Mouse (Mus musculus) G1E (cell line): ENCODE results near the gene Hipk2. TPM values are rescaled to one million over a fixed set of nuclear protein-coding genes. Genes with fewer than 3 reads are reported as not detected.

Experiments used
- ATAC-seq: 2 replicates; pipeline ENCODE4 v1.8.0; 2016; ENCODE audit warnings: mild to moderate bottlenecking; ENCODE audit not compliant: insufficient number of reproducible peaks, poor library complexity, low FRiP score, severe bottlenecking; ENCODE audit errors: extremely low read depth
- DNase-seq: peaks from one replicate; pipeline ENCODE4 v3.0.0; 2012; ENCODE audit warnings: low spot score
- H3K27me3 ChIP-seq: 2 replicates; pipeline ENCODE4 v1.6.1; 2012; ENCODE audit warnings: mild to moderate bottlenecking, low read length, inconsistent platforms; ENCODE audit not compliant: insufficient read depth
- H3K36me3 ChIP-seq: replicated peaks from 2 replicates; pipeline ENCODE3; 2012; ENCODE audit warnings: mild to moderate bottlenecking, inconsistent platforms
- H3K4me1 ChIP-seq: 2 replicates; pipeline ENCODE4 v1.6.1; 2012; ENCODE audit warnings: low read depth, low read length, inconsistent platforms, mixed read lengths; ENCODE audit not compliant: insufficient read depth
- H3K4me3 ChIP-seq: 2 replicates; pipeline ENCODE4 v1.5.1; 2012; ENCODE audit warnings: low read depth, mild to moderate bottlenecking, inconsistent platforms, low read length, moderate library complexity, mixed read lengths
- H3K9me3 ChIP-seq: replicated peaks from 2 replicates; pipeline ENCODE4 v1.6.1; 2012; ENCODE audit warnings: inconsistent platforms
- CTCF ChIP-seq: IDR thresholded peaks from 2 replicates; pipeline ENCODE4 v1.5.1; 2012; ENCODE audit warnings: low read depth, low read length, inconsistent platforms, mixed read lengths
- GATA1 ChIP-seq: IDR thresholded peaks from 2 replicates; pipeline ENCODE4 v1.6.1; 2012; ENCODE audit warnings: borderline replicate concordance, low read length, inconsistent platforms, mixed read lengths
- GATA2 ChIP-seq: IDR thresholded peaks from 2 replicates; pipeline ENCODE4 v1.6.1; 2012; ENCODE audit warnings: low read depth, low read length, inconsistent platforms, borderline replicate concordance
- POLR2AphosphoS5 ChIP-seq: IDR thresholded peaks from 2 replicates; pipeline ENCODE4 v1.6.1; 2012; ENCODE audit warnings: low read depth, low read length, inconsistent platforms; ENCODE audit not compliant: insufficient replicate concordance
- TAL1 ChIP-seq: conservative IDR thresholded peaks from 2 replicates; pipeline ENCODE4 v1.6.1; 2012; ENCODE audit warnings: low read depth, low read length, inconsistent platforms, mixed read lengths
- polyA plus RNA-seq: library from polyadenylated mRNA; stranded (reverse); fragments of >175 nt; gene quantifications from 2 replicates; pipeline ENCODE4 v1.2.3, GENCODE M21; 2012
- total RNA-seq, 2 experiments: library from RNA; stranded (forward) in 1 of 2; stranded (reverse) in 1 of 2; fragments of 200-1000 nt in 1 of 2; fragments of >200 nt in 1 of 2; fragmentation: Nextera tagmentation in 1 of 2; gene quantifications; 2 replicates each; pipeline ENCODE4 v1.2.3; 2014 to 2017

Gene Hipk2
- total and polyA plus RNA-seq, 3 experiments = 4.6 to 97.9 (median 39.6) TPM

DNA sequence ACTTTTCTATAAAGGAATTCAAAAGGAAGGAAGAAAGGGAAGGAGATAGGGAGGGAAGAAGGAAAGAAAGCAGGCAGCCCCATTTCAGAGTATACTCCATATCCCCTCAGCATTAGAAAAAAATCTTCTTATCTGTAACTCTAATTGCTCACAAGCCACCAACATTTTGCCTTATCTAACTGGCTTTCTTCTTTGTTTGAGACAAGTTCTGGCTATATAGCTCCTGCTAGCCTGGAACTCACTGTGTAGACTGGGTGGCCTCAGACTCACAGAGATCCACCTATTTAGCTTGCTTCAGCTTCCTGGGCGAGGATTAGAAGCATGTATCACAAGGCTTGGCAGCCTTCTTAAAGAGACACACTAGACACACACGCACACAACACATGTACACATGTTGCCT, 24.2 kb downstream of the Hipk2 start:
- DNase-seq (no peak), ATAC-seq (no peak)
- H3K36me3 ChIP-seq = peaks cover 2% of the 10 kb centered on the region
- peaks cover 61% of the 10 kb centered on the region for H3K4me1 ChIP-seq
- no peaks in the 10 kb centered on the region for H3K9me3 ChIP-seq
- no peak overlapping the region for H3K4me3 ChIP-seq
- TF ChIP-seq CTCF (no peak), TAL1 (no peak), POLR2AphosphoS5 (no peak), GATA2 (no peak), GATA1 (no peak)
- H3K27me3 ChIP-seq = no peaks in the 10 kb centered on the region

DNA sequence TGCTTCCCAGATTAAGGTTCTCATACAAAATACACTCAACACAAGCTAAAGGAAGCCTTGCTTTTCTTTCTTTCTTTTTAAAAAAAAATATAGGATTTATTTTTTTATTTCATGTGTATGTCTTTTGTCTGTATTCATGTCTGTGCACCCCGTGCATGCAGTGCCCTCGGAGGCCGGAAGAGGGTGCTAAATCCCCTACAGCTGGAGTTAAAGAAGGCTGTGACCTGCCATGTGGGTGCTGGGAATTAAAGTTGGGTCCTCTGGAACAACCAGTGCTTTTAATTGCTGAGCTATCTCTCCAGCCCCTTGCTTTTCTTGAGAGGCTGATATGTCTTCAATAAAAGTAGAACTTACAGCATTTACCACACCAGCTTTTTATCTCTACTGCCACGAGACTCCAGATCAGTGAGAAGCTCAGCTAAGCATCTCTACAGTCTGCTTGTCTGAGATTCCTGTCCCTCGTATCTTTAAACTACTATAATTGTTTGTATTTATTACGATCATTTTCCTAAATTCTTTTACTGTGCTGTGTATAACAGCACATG, 25.2 kb downstream of the Hipk2 start:
- no peak for TF ChIP-seq GATA1
- no peak for TF ChIP-seq TAL1
- TF ChIP-seq CTCF = no peak
- TF ChIP-seq POLR2AphosphoS5 = no peak
- TF ChIP-seq GATA2 = no peak
- DNase-seq = no peak
- Histone ChIP-seq H3K4me1 (peaks cover 63% of the 10 kb centered on the region), H3K4me3 (no peak overlapping the region), H3K36me3 (peaks cover 2% of the 10 kb centered on the region), H3K9me3 (no peaks in the 10 kb centered on the region), H3K27me3 (no peaks in the 10 kb centered on the region)
- ATAC-seq = no peak

DNA sequence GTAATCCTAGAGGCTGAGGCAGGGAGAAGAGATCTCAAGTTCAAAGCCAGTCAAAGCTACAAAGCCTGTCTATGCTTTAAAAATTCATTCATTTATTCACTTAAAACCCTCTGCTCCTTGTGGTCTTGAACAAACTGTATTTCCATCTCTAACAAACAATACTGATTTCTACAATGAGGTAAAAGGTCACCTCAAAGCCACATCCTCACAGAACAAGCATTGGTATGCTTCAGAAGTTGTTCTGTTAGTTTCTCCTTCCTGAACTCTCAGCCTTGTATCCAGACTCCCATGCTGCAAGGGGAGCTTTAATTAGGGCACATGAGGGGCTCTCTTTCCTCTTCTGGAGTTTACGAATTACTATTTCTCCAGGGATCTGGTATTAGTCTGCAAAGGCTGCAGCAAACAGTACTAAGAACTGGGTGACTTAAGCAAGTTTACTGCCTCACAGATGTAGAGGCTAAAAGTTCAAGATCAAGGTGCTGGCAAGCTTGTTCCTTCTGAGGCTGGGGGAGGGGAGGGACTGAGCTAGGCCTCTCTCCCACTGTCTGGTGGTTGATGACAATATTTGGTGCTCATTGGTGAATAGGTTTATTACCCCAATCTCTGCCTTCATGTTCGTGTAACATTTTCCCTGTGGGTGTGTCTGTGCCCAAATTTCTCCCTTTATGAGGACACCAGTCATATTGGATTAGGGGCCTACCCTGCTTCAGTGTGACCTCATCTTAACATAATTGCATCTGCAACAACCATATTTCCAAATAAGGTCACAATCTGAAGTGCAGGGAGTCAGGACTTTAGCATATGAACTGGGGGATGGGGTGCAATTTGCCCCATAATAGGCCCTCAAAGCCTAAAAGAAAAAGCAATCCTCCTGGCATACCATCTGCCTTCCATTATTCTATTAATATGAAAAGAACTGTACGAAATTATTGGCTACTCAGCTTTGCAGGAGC, 27.7 kb downstream of the Hipk2 start:
- DNase-seq (no peak), ATAC-seq (no peak)
- H3K4me3 ChIP-seq = no peak overlapping the region

DNA sequence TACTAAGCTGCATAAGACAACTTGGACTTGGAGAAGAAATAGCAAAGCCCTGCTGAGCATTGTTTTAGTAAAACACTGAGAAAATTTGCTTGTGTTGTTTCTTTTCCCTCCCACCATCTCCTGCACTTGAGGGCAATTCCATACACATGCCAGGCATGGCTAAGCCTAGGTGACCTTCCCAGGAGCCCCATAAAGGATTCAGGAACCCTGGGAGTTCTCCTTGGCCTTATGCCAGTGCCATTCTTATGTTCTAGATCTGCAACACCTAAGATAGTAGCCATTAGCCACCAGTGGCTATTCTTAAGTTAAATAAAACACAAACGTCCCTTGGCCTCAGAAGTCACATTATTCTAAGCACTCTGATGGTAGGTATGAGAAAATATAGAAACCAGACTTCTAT, 28.5 kb downstream of the Hipk2 start:
- no peak overlapping the region for H3K4me3 ChIP-seq
- peaks cover 53% of the 10 kb centered on the region for H3K4me1 ChIP-seq
- no peaks in the 10 kb centered on the region for H3K27me3 ChIP-seq
- DNase-seq = no peak
- ATAC-seq = no peak
- H3K9me3 ChIP-seq = no peaks in the 10 kb centered on the region
- H3K36me3 ChIP-seq = peaks cover 2% of the 10 kb centered on the region
- TF ChIP-seq TAL1 (no peak), GATA2 (no peak)

More for the DNA sequence above, 27.7 kb downstream of the Hipk2 start:
- Histone ChIP-seq H3K27me3 (no peaks in the 10 kb centered on the region), H3K9me3 (no peaks in the 10 kb centered on the region), H3K4me1 (peaks cover 60% of the 10 kb centered on the region), H3K36me3 (peaks cover 2% of the 10 kb centered on the region)
- TF ChIP-seq GATA2 = no peak
- TF ChIP-seq POLR2AphosphoS5 = no peak
- TF ChIP-seq TAL1 = no peak
- no peak for TF ChIP-seq CTCF
- TF ChIP-seq GATA1 = no peak

DNA sequence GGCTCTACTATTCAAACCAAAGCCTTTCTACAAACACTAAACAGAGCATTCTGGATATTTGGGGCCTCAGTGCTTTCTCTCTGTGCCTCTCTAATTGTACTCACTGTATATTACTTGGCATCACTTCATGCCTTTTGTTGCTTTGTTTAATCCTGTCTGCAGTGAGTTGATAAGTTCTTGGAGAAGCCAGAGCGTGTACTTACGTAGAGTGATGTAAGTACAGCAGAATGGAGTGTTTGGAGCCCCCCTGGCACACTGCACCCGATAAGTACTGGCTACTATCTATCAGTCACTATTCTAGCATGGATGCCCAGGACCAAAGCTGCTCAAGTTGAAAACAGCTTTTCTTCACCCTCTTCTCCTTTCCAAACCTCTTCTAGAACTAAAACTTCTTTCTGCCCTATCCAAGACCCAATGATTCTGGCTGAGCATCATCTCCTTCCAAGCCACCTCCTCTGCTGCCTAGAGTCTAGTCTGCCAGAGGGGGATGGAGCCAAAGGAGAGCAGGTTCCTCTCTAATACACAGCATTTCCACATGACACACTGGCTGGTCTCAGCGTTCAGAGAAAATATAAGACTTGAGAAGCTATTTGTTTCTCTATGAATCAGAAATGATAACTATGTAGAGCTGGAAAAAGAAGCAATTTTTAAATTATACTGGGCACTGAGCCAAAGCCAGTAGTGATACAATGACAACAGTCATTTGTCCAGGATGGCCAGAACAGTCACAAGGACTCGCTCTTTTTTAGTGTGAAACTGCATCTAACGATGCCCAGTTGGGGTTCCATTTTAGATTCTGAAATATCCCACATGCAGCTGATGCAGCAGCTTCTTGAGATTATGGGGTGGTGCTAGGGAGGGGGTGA, 29.4 kb downstream of the Hipk2 start:
- no peaks in the 10 kb centered on the region for H3K27me3 ChIP-seq
- DNase-seq (no peak), ATAC-seq (no peak)
- H3K36me3 ChIP-seq = no peaks in the 10 kb centered on the region
- H3K4me3 ChIP-seq = no peak overlapping the region
- H3K4me1 ChIP-seq = peaks cover 44% of the 10 kb centered on the region
- no peaks in the 10 kb centered on the region for H3K9me3 ChIP-seq
- TF ChIP-seq GATA2 = no peak
- TF ChIP-seq GATA1 = no peak
- TF ChIP-seq TAL1 = no peak

DNA sequence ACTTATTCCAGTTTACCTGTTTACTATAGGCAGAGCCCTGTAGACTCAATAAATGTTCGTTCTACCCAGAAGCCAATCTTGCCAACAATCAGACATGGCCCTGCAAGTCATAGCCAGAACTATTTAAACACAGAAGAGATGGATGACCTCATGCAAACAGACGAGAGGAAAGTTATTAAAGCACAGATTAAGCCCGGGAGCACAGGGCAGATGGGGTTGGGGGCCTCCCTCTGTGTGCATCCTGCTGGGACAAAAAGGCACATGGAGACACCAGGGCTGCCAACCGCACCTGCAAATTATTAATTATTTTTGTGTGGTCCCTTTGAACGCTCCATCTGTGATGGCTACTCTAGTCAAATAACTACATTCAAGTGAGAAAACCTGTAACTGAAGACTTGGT, 30.1 kb downstream of the Hipk2 start:
- Histone ChIP-seq H3K4me1 (peaks cover 46% of the 10 kb centered on the region), H3K9me3 (no peaks in the 10 kb centered on the region), H3K4me3 (no peak overlapping the region), H3K36me3 (peaks cover 5% of the 10 kb centered on the region), H3K27me3 (no peaks in the 10 kb centered on the region)
- TF ChIP-seq GATA2 (no peak), TAL1 (no peak), GATA1 (no peak), CTCF (no peak), POLR2AphosphoS5 (no peak)
- DNase-seq (no peak), ATAC-seq (no peak)
